Mouse (Mus musculus) adrenal gland, postnatal 14 days (tissue): ENCODE data around the gene Golga2. TPM values are rescaled to one million over a fixed set of nuclear protein-coding genes. Genes with fewer than 3 reads are reported as not detected.
"Not testable (repeated sequence)": the region's sequence is repeated elsewhere in the genome, so short reads cannot be mapped to it uniquely, and the experiment has no call there.

Source experiments
- DNase-seq: peaks from one replicate; pipeline ENCODE4 v3.0.0; 2021; ENCODE audit warnings: mixed read lengths
- total RNA-seq: library from RNA; stranded (reverse); gene quantifications from 2 replicates; pipeline ENCODE4 v1.2.3, GENCODE M21; 2021

Golga2 gene
- total RNA-seq, 1 experiment from 2014 or later = 72.8 TPM

GRCm38 (mm10) chr2:32288371-32288931, 1.3 kb downstream of the Golga2 start:
- DNase-seq = no peak

GRCm38 (mm10) chr2:32289578-32289977, 2.4 kb downstream of the Golga2 start:
- DNase-seq = no peak

- DNase-seq = peak; percentile 71
Observed at GRCm38 (mm10) chr2:32294348-32294747, 7.2 kb downstream of the Golga2 start.

- DNase-seq = no peak
Observed at GRCm38 (mm10) chr2:32295285-32295684, 8.1 kb downstream of the Golga2 start.

- not testable (repeated sequence) for DNase-seq
Observed at GRCm38 (mm10) chr2:32295842-32296241, 8.7 kb downstream of the Golga2 start.

GRCm38 (mm10) chr2:32299469-32299868, 12.3 kb downstream of the Golga2 start:
- no peak for DNase-seq

- no peak for DNase-seq
Observed at GRCm38 (mm10) chr2:32302952-32303351, 15.8 kb downstream of the Golga2 start.

GRCm38 (mm10) chr2:32304145-32304832, 17.1 kb downstream of the Golga2 start:
- DNase-seq = peak; percentile 63

GRCm38 (mm10) chr2:32305668-32306067, 18.5 kb downstream of the Golga2 start:
- no peak for DNase-seq

- DNase-seq = no peak
Observed at GRCm38 (mm10) chr2:32306176-32306575, 19.0 kb downstream of the Golga2 start.

- no peak for DNase-seq
Observed at GRCm38 (mm10) chr2:32307247-32307798, 20.1 kb downstream of the Golga2 start.

GRCm38 (mm10) chr2:32307941-32308760, 21.0 kb downstream of the Golga2 start:
- peak; percentile 75 for DNase-seq

GRCm38 (mm10) chr2:32308870-32309568, 21.8 kb downstream of the Golga2 start:
- DNase-seq = no peak

- no peak for DNase-seq
Observed at GRCm38 (mm10) chr2:32310096-32310845, 23.1 kb downstream of the Golga2 start.

- no peak for DNase-seq
Observed at GRCm38 (mm10) chr2:32311443-32312317, 24.5 kb downstream of the Golga2 start.

- peak; percentile 94 for DNase-seq
Observed at GRCm38 (mm10) chr2:32312318-32312964, 25.3 kb downstream of the Golga2 start.

- DNase-seq = no peak
Observed at GRCm38 (mm10) chr2:32314831-32315230, 27.6 kb downstream of the Golga2 start.

- DNase-seq = no peak
Observed at GRCm38 (mm10) chr2:32315751-32316150, 28.6 kb downstream of the Golga2 start.

- no peak for DNase-seq
Observed at GRCm38 (mm10) chr2:32316887-32317656, 29.9 kb downstream of the Golga2 start.
